Mouse (Mus musculus) midbrain, embryonic 12.5 days (tissue): Measurements from ENCODE around the gene Trim44. TPM values are rescaled to one million over a fixed set of nuclear protein-coding genes. Genes with fewer than 3 reads are reported as not detected.

Experiments used
- ATAC-seq: fragments of 200-750 bp; cut with Nextera tagmentation; 2 replicates; pipeline ENCODE4 v1.8.0; 2017; ENCODE audit warnings: low read depth, moderate TSS enrichment, moderate library complexity; ENCODE audit not compliant: low FRiP score
- H3K27ac ChIP-seq: fragments of 300-500 bp; sonication (generic); replicated peaks from 2 replicates; pipeline ENCODE4 v1.5.1; 2016; ENCODE audit warnings: mild to moderate bottlenecking
- H3K27me3 ChIP-seq: fragments of 300-500 bp; sonication (generic); 2 replicates; pipeline ENCODE4 v1.6.1; 2016; ENCODE audit warnings: mild to moderate bottlenecking
- H3K36me3 ChIP-seq: fragments of 300-500 bp; sonication (generic); 2 replicates; pipeline ENCODE4 v1.6.1; 2016
- H3K4me1 ChIP-seq: fragments of 300-500 bp; sonication (generic); 2 replicates; pipeline ENCODE4 v1.6.1; 2016
- H3K4me2 ChIP-seq: fragments of 300-500 bp; sonication (generic); replicated peaks from 2 replicates; pipeline ENCODE4 v1.6.1; 2016; ENCODE audit warnings: mild to moderate bottlenecking, moderate library complexity
- H3K4me3 ChIP-seq: fragments of 300-500 bp; sonication (generic); 2 replicates; pipeline ENCODE4 v1.5.1; 2016; ENCODE audit warnings: mild to moderate bottlenecking
- H3K9ac ChIP-seq: fragments of 300-500 bp; sonication (generic); replicated peaks from 2 replicates; pipeline ENCODE4 v1.6.1; 2016; ENCODE audit warnings: mild to moderate bottlenecking, moderate library complexity
- H3K9me3 ChIP-seq: fragments of 300-500 bp; sonication (generic); 2 replicates; pipeline ENCODE4 v1.6.1; 2016; ENCODE audit warnings: mild to moderate bottlenecking
- WGBS: fragments of 180-500 bp; shearing (Covaris S2); methylation state at CpG from one replicate; pipeline ENCODE4 v1.1.7; 2016; 5-methylcytosine and 5-hydroxymethylcytosine counted together
- polyA plus RNA-seq: library from polyadenylated mRNA; unstranded; fragments of >200 nt; fragmentation: Nextera tagmentation; extraction: Ambion mirVana; gene quantifications from 2 replicates; pipeline ENCODE4 v1.2.1, GENCODE M21; 2016

Trim44 gene
- polyA plus RNA-seq, 1 experiment from 2014 or later = 59.0 TPM

- no peak overlapping the region for H3K27ac ChIP-seq
- no peak overlapping the region for H3K4me2 ChIP-seq
- WGBS = 93% methylated on average over 1 of the region's 1 CpGs
- H3K27me3 ChIP-seq = no peaks in the 10 kb centered on the region
- H3K9ac ChIP-seq = no peak overlapping the region
- H3K4me3 ChIP-seq = no peak overlapping the region
- no peak for ATAC-seq
- peaks cover 6% of the 10 kb centered on the region; the same call in 1 of the 2 replicates for H3K4me1 ChIP-seq
- H3K36me3 ChIP-seq = peaks cover 21% of the 10 kb centered on the region
- no peaks in the 10 kb centered on the region for H3K9me3 ChIP-seq
Observed at GRCm38 (mm10) chr2:102302532-102302931, 105.1 kb downstream of the Trim44 start.

- H3K27ac ChIP-seq = no peak overlapping the region
- no peak overlapping the region for H3K4me2 ChIP-seq
- ATAC-seq = no peak
- H3K36me3 ChIP-seq = no peaks in the 10 kb centered on the region
- 21% methylated on average over 6 of the region's 6 CpGs for WGBS
- H3K27me3 ChIP-seq = no peaks in the 10 kb centered on the region
- peaks cover 7% of the 10 kb centered on the region; the same call in 1 of the 2 replicates for H3K4me1 ChIP-seq
- no peak overlapping the region for H3K9ac ChIP-seq
- no peaks in the 10 kb centered on the region for H3K9me3 ChIP-seq
- no peak overlapping the region for H3K4me3 ChIP-seq
Observed at GRCm38 (mm10) chr2:102294827-102295270, 112.8 kb downstream of the Trim44 start.

- no peak for ATAC-seq
- 72% methylated on average over 1 of the region's 1 CpGs for WGBS
Observed at GRCm38 (mm10) chr2:102293181-102293580, 114.4 kb downstream of the Trim44 start.

GRCm38 (mm10) chr2:102292051-102292450 is 115.6 kb downstream of the Trim44 start:
- 77% methylated on average over 1 of the region's 1 CpGs for WGBS
- no peaks in the 10 kb centered on the region for H3K27me3 ChIP-seq
- no peak overlapping the region for H3K27ac ChIP-seq
- ATAC-seq = no peak
- no peak overlapping the region for H3K4me2 ChIP-seq
- no peak overlapping the region for H3K4me3 ChIP-seq
- H3K9ac ChIP-seq = no peak overlapping the region
- no peaks in the 10 kb centered on the region for H3K36me3 ChIP-seq
- no peaks in the 10 kb centered on the region for H3K9me3 ChIP-seq
- peaks cover 7% of the 10 kb centered on the region; the same call in 1 of the 2 replicates for H3K4me1 ChIP-seq

More at GRCm38 (mm10) chr2:102293181-102293580, 114.4 kb downstream of the Trim44 start:
- no peaks in the 10 kb centered on the region for H3K27me3 ChIP-seq
- H3K9ac ChIP-seq = no peak overlapping the region
- H3K4me2 ChIP-seq = no peak overlapping the region
- H3K36me3 ChIP-seq = no peaks in the 10 kb centered on the region
- no peaks in the 10 kb centered on the region for H3K9me3 ChIP-seq
- H3K27ac ChIP-seq = no peak overlapping the region
- peaks cover 7% of the 10 kb centered on the region; the same call in 1 of the 2 replicates for H3K4me1 ChIP-seq
- H3K4me3 ChIP-seq = no peak overlapping the region

- 88% methylated on average over 2 of the region's 2 CpGs for WGBS
Observed at GRCm38 (mm10) chr2:102291533-102291932, 116.1 kb downstream of the Trim44 start.

GRCm38 (mm10) chr2:102290041-102290440 is 117.6 kb downstream of the Trim44 start:
- Histone ChIP-seq H3K4me3 (no peak overlapping the region), H3K4me2 (no peak overlapping the region), H3K9me3 (no peaks in the 10 kb centered on the region), H3K4me1 (peaks cover 3% of the 10 kb centered on the region; the same call in 1 of the 2 replicates), H3K9ac (no peak overlapping the region), H3K27ac (no peak overlapping the region), H3K27me3 (no peaks in the 10 kb centered on the region), H3K36me3 (no peaks in the 10 kb centered on the region)
- peak; percentile 54; the same call in 1 of the 2 replicates for ATAC-seq
- WGBS = 63% methylated on average over 5 of the region's 5 CpGs

More at GRCm38 (mm10) chr2:102291533-102291932, 116.1 kb downstream of the Trim44 start:
- no peak for ATAC-seq
- no peak overlapping the region for H3K4me3 ChIP-seq
- H3K9me3 ChIP-seq = no peaks in the 10 kb centered on the region
- H3K4me1 ChIP-seq = peaks cover 7% of the 10 kb centered on the region; the same call in 1 of the 2 replicates
- H3K4me2 ChIP-seq = no peak overlapping the region
- no peaks in the 10 kb centered on the region for H3K27me3 ChIP-seq
- H3K36me3 ChIP-seq = no peaks in the 10 kb centered on the region
- H3K9ac ChIP-seq = no peak overlapping the region
- H3K27ac ChIP-seq = no peak overlapping the region

GRCm38 (mm10) chr2:102288676-102289075 is 119.0 kb downstream of the Trim44 start:
- Histone ChIP-seq H3K4me2 (no peak overlapping the region), H3K36me3 (no peaks in the 10 kb centered on the region), H3K27me3 (no peaks in the 10 kb centered on the region), H3K4me1 (no peaks in the 10 kb centered on the region), H3K9me3 (no peaks in the 10 kb centered on the region), H3K27ac (no peak overlapping the region), H3K9ac (no peak overlapping the region), H3K4me3 (no peak overlapping the region)
- 91% methylated on average over 5 of the region's 5 CpGs for WGBS
- ATAC-seq = no peak

GRCm38 (mm10) chr2:102287369-102287768 is 120.3 kb downstream of the Trim44 start:
- WGBS = 61% methylated on average over 3 of the region's 3 CpGs
- H3K9ac ChIP-seq = no peak overlapping the region
- H3K4me2 ChIP-seq = no peak overlapping the region
- no peaks in the 10 kb centered on the region for H3K9me3 ChIP-seq
- no peaks in the 10 kb centered on the region for H3K27me3 ChIP-seq
- H3K36me3 ChIP-seq = no peaks in the 10 kb centered on the region
- H3K4me1 ChIP-seq = no peaks in the 10 kb centered on the region
- no peak overlapping the region for H3K4me3 ChIP-seq
- ATAC-seq = no peak
- no peak overlapping the region for H3K27ac ChIP-seq

- no peaks in the 10 kb centered on the region for H3K9me3 ChIP-seq
- ATAC-seq = no peak
- H3K27me3 ChIP-seq = no peaks in the 10 kb centered on the region
- WGBS = 88% methylated on average over 7 of the region's 7 CpGs
- peaks cover 5% of the 10 kb centered on the region; the same call in 1 of the 2 replicates for H3K4me1 ChIP-seq
- H3K36me3 ChIP-seq = no peaks in the 10 kb centered on the region
- no peak overlapping the region for H3K4me3 ChIP-seq
- H3K27ac ChIP-seq = no peak overlapping the region
- H3K4me2 ChIP-seq = no peak overlapping the region
- no peak overlapping the region for H3K9ac ChIP-seq
Observed at GRCm38 (mm10) chr2:102282081-102282480, 125.5 kb downstream of the Trim44 start.

- Histone ChIP-seq H3K4me1 (peaks cover 9% of the 10 kb centered on the region; the same call in 1 of the 2 replicates), H3K4me2 (no peak overlapping the region), H3K27ac (no peak overlapping the region), H3K9me3 (no peaks in the 10 kb centered on the region), H3K27me3 (no peaks in the 10 kb centered on the region), H3K36me3 (no peaks in the 10 kb centered on the region), H3K4me3 (no peak overlapping the region), H3K9ac (no peak overlapping the region)
- 67% methylated on average over 7 of the region's 7 CpGs for WGBS
- no peak for ATAC-seq
Observed at GRCm38 (mm10) chr2:102279779-102280178, 127.8 kb downstream of the Trim44 start.

- Histone ChIP-seq H3K27me3 (no peaks in the 10 kb centered on the region), H3K9me3 (no peaks in the 10 kb centered on the region), H3K9ac (no peak overlapping the region), H3K36me3 (no peaks in the 10 kb centered on the region), H3K4me3 (no peak overlapping the region), H3K27ac (no peak overlapping the region), H3K4me1 (peaks cover 9% of the 10 kb centered on the region; the same call in 1 of the 2 replicates), H3K4me2 (no peak overlapping the region)
- ATAC-seq = no peak
- WGBS = 20% methylated on average over 1 of the region's 1 CpGs
Observed at GRCm38 (mm10) chr2:102277946-102278345, 129.7 kb downstream of the Trim44 start.

GRCm38 (mm10) chr2:102273280-102273679 is 134.3 kb downstream of the Trim44 start:
- H3K4me3 ChIP-seq = no peak overlapping the region
- no peaks in the 10 kb centered on the region for H3K27me3 ChIP-seq
- no peak for ATAC-seq
- H3K36me3 ChIP-seq = no peaks in the 10 kb centered on the region
- no peak overlapping the region for H3K27ac ChIP-seq
- no peak overlapping the region for H3K4me2 ChIP-seq
- H3K9ac ChIP-seq = no peak overlapping the region
- H3K4me1 ChIP-seq = peaks cover 9% of the 10 kb centered on the region; the same call in 1 of the 2 replicates
- no peaks in the 10 kb centered on the region for H3K9me3 ChIP-seq
- WGBS = 90% methylated on average over 7 of the region's 7 CpGs
